Mouse (Mus musculus) lung, postnatal 0 days (tissue): ENCODE measurements around the gene Rbpj. TPM values are rescaled to one million over a fixed set of nuclear protein-coding genes. Genes with fewer than 3 reads are reported as not detected.

Experiments
- ATAC-seq: fragments of 200-750 bp; cut with Nextera tagmentation; 2 replicates; pipeline ENCODE4 v1.8.0; 2017; ENCODE audit warnings: moderate library complexity
- DNase-seq: peaks from one replicate; pipeline ENCODE4 v3.0.0-alpha.2; 2016; ENCODE audit warnings: low spot score
- H3K27ac ChIP-seq: fragments of 300-500 bp; sonication (generic); 2 replicates; pipeline ENCODE4 v1.5.1; 2014; ENCODE audit warnings: antibody characterized with exemption, mild to moderate bottlenecking, low read length, mixed read lengths
- H3K27me3 ChIP-seq: fragments of 300-500 bp; sonication (generic); replicated peaks from 2 replicates; pipeline ENCODE4 v1.6.1; 2014; ENCODE audit warnings: low read length, mixed read lengths; ENCODE audit not compliant: insufficient read depth
- H3K36me3 ChIP-seq: fragments of 300-500 bp; sonication (generic); 2 replicates; pipeline ENCODE4 v1.6.1; 2014; ENCODE audit warnings: low read length, mixed read lengths; ENCODE audit not compliant: insufficient read depth
- H3K4me1 ChIP-seq: fragments of 300-500 bp; sonication (generic); 2 replicates; pipeline ENCODE4 v1.6.1; 2014; ENCODE audit warnings: antibody characterized with exemption, low read depth, low read length, mixed read lengths; ENCODE audit not compliant: insufficient read depth
- H3K4me2 ChIP-seq: fragments of 300-500 bp; sonication (generic); replicated peaks from 2 replicates; pipeline ENCODE4 v1.6.1; 2014; ENCODE audit warnings: low read depth, mild to moderate bottlenecking, low read length, moderate library complexity, mixed read lengths
- H3K4me3 ChIP-seq: fragments of 300-500 bp; sonication (generic); 2 replicates; pipeline ENCODE4 v1.5.1; 2014; ENCODE audit warnings: low read depth, low read length
- H3K9ac ChIP-seq: fragments of 300-500 bp; sonication (generic); replicated peaks from 2 replicates; pipeline ENCODE4 v1.6.1; 2014; ENCODE audit warnings: low read depth, mild to moderate bottlenecking
- H3K9me3 ChIP-seq: fragments of 300-500 bp; sonication (generic); 2 replicates; pipeline ENCODE4 v1.6.1; 2016; ENCODE audit warnings: low read length, mixed read lengths
- CTCF ChIP-seq: IDR thresholded peaks from 2 replicates; pipeline ENCODE4 v1.5.1; 2016; ENCODE audit warnings: antibody characterized with exemption, mild to moderate bottlenecking
- EP300 ChIP-seq: IDR thresholded peaks from 2 replicates; pipeline ENCODE4 v1.6.1; 2016; ENCODE audit warnings: antibody characterized with exemption, mild to moderate bottlenecking, control low read depth
- WGBS: fragments of 180-500 bp; shearing (Covaris S2); extraction: QIAGEN DNeasy Blood & Tissue Kit; methylation state at CpG from one replicate; pipeline ENCODE4 v1.1.7; 2014; 5-methylcytosine and 5-hydroxymethylcytosine counted together
- polyA plus RNA-seq: library from polyadenylated mRNA; unstranded; fragments of >200 nt; fragmentation: Nextera tagmentation; extraction: Ambion mirVana; gene quantifications from 2 replicates; pipeline ENCODE4 v1.2.1, GENCODE M21; 2015

The Rbpj gene
- polyA plus RNA-seq, 1 experiment from 2014 or later, result 22.7 TPM

DNA sequence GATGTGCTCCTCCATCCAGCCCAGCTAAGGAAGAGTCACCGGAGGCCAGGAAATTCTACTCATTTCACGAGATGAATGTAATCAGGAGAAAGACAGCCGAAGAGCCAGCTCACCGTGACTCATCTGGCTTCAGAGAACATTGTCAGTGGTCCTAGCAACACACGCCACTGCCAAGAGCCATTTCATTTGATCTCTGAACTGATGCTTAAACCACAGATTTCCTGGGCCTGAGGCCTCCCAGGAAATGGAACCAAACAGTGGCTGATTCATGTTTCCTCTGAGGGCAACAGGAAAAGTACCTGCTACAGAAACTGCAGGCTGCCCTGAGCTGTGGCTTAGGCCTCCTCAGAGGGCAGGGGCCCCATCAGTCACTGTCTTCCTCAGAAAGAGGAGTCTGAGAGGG is 24.7 kb downstream of the Rbpj start:
- Histone ChIP-seq H3K4me1 (no peaks in the 10 kb centered on the region), H3K27ac (no peak overlapping the region), H3K4me2 (no peak overlapping the region), H3K36me3 (no peaks in the 10 kb centered on the region), H3K9me3 (no peaks in the 10 kb centered on the region), H3K4me3 (no peak overlapping the region), H3K27me3 (no peaks in the 10 kb centered on the region), H3K9ac (no peak overlapping the region)
- no peak for ATAC-seq
- TF ChIP-seq CTCF, result no peak
- TF ChIP-seq EP300, result no peak
- WGBS, result 44% methylated on average over 5 of the region's 5 CpGs
- no peak for DNase-seq

DNA sequence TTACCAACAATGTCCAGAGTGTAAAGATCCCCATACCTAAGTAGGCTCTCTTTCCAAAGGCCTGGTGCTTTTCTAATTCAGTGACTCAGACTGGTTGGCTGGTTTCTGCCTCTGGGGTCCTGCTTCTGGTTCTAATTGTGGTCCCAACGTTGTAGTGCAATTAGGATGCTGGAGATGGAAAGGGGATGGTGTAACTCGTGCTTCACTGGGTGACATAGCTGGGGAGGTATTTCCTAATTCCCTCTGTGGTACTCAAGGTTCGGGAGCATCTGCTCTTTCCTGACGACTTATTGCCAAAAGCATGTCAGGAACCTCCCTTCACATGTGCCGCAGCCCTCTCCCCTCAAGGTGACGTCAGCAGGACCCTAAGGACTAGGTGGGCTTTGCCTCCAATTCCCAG is 27.8 kb downstream of the Rbpj start:
- no peaks in the 10 kb centered on the region for H3K4me1 ChIP-seq
- no peak overlapping the region for H3K4me3 ChIP-seq
- TF ChIP-seq CTCF (no peak), EP300 (no peak)
- no peaks in the 10 kb centered on the region for H3K27me3 ChIP-seq
- ATAC-seq (no peak), DNase-seq (no peak)
- no peak overlapping the region for H3K27ac ChIP-seq
- H3K9ac ChIP-seq, result no peak overlapping the region
- 63% methylated on average over 6 of the region's 6 CpGs for WGBS
- no peaks in the 10 kb centered on the region for H3K36me3 ChIP-seq
- H3K9me3 ChIP-seq, result no peaks in the 10 kb centered on the region
- no peak overlapping the region for H3K4me2 ChIP-seq

DNA sequence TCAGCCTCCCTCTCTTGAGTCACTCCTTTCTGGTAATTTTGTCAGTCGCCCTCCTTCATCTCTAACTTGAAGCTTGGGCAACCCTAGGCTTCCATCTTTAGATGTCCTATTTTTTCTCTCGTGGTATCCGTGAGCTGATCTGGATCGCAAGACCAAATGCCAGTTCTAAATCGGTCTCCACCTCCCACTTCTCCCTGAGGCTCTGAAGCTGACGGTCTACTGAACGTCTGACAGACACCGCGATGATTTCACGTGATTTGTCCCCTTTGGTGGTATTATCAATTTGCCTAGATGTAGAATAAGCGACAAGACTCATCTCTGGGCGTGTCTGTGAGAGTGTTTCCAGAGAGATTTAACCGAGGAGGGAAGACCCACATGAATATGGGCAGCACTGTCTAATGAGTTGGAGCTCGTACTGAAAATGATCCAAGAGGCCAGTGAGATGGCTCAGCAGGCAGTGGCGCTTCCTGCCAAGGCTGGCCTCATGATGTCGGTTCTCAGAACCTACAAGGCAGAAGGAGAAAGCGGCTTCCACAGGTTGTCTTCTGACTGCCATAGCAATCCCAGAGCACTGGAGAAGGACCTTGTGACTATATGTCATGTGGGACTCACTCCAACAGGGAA is 28.7 kb downstream of the Rbpj start:
- Histone ChIP-seq H3K27me3 (no peaks in the 10 kb centered on the region), H3K4me2 (no peak overlapping the region), H3K9ac (no peak overlapping the region), H3K9me3 (no peaks in the 10 kb centered on the region), H3K4me1 (no peaks in the 10 kb centered on the region), H3K4me3 (no peak overlapping the region), H3K36me3 (no peaks in the 10 kb centered on the region), H3K27ac (no peak overlapping the region)
- no peak for ATAC-seq
- TF ChIP-seq EP300 (no peak), CTCF (no peak)
- no peak for DNase-seq
- 91% methylated on average over 17 of the region's 17 CpGs for WGBS

DNA sequence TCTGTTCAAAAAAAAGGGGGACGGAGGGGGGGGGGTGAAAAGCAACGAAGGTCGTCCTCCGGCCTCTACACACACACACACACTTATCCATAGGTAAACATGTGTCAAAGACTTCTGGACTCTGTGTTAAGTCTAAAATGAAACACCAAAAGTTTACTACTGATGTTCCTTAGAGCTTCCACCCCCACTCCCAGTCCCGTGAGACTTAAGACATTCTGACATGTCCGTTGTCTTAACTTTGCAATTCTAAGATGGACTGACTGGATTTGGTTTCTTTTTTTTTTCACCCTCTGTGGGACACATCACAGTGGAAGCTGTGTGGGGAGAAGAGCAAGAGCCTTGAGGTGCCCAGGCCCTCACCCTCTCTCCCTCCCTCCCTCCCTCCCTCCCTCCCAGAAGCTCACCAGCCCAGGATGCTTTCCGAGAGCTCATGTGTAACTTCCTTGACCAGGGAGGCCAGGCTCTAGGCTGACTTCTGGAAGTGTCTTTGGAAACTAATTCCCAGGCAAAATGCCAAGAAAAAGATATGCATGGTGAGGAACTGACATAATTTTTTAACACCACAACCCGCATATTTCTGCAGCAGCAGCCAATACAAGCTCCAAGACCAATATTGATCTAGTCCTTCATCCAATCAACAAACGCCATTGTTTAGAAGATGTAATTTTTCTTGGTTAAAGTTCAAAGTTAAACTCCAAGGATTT is 31.0 kb downstream of the Rbpj start:
- 42% methylated on average over 9 of the region's 9 CpGs for WGBS
- no peak overlapping the region for H3K27ac ChIP-seq
- DNase-seq (peak; percentile 47), ATAC-seq (peak; percentile 46; the same call in 1 of the 2 replicates)
- no peaks in the 10 kb centered on the region for H3K9me3 ChIP-seq
- no peak overlapping the region for H3K4me3 ChIP-seq
- no peak overlapping the region for H3K9ac ChIP-seq
- no peaks in the 10 kb centered on the region for H3K27me3 ChIP-seq
- TF ChIP-seq CTCF (no peak), EP300 (no peak)
- no peak overlapping the region for H3K4me2 ChIP-seq
- H3K4me1 ChIP-seq, result no peaks in the 10 kb centered on the region
- no peaks in the 10 kb centered on the region for H3K36me3 ChIP-seq

DNA sequence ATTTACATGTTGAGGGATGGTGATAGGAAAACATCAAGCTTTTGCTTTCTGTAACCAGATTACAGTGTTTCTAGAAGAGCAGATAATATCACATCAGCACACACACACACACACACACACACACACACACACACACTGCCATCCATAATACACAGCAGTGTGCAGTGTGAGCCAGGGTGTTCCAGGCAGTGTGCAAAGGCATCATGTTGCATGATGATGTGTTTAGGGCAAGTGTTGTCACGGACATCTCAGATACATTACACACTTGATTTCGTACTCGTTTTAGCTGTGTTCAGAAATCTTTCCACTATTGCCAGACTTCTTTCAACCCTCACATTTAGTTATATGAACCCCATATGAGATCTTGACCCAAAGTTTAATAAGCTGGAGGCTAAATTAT is 33.6 kb downstream of the Rbpj start:
- DNase-seq (no peak), ATAC-seq (peak; percentile 38; the same call in 1 of the 2 replicates)
- H3K4me1 ChIP-seq, result no peaks in the 10 kb centered on the region
- no peaks in the 10 kb centered on the region for H3K36me3 ChIP-seq
- TF ChIP-seq CTCF (no peak), EP300 (no peak)
- no peak overlapping the region for H3K4me3 ChIP-seq
- WGBS, result 67% methylated on average over 3 of the region's 3 CpGs
- no peaks in the 10 kb centered on the region for H3K27me3 ChIP-seq
- no peaks in the 10 kb centered on the region for H3K9me3 ChIP-seq
- H3K4me2 ChIP-seq, result no peak overlapping the region
- no peak overlapping the region for H3K27ac ChIP-seq
- no peak overlapping the region for H3K9ac ChIP-seq

DNA sequence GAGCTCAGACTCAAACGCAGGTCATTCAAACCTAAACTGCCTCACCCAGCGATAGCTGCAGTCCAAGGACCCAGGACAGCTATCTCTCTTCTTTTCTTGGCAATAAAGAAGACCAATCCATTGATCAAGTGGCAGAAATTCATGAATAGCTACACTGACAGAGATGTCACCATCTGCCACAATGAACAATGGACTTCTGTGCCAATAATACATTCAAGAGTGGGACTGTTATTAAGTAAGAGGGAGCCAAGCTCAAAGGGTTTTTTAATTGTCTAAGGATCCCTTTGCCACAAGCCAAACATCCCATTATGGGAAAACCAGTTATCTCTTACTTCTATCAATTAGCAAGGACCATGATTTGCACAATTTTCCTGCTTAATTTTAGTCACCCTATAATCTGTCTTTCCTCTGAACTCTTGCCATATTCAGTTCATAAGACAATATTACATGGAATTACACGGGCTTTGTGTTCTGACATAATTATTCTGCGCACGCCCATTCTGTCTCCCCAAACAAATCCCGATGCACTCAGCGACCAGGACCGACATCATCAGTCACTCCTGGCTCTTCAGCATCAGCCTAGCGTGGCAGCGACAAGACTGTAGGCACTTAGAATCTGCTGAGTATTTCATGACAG is 34.7 kb downstream of the Rbpj start:
- no peak overlapping the region for H3K4me3 ChIP-seq
- no peak overlapping the region for H3K4me2 ChIP-seq
- no peak overlapping the region for H3K9ac ChIP-seq
- DNase-seq (no peak), ATAC-seq (no peak)
- 77% methylated on average over 10 of the region's 10 CpGs for WGBS
- no peaks in the 10 kb centered on the region for H3K27me3 ChIP-seq
- no peak overlapping the region for H3K27ac ChIP-seq
- no peaks in the 10 kb centered on the region for H3K4me1 ChIP-seq
- no peaks in the 10 kb centered on the region for H3K9me3 ChIP-seq
- TF ChIP-seq CTCF (no peak), EP300 (no peak)
- no peaks in the 10 kb centered on the region for H3K36me3 ChIP-seq
